In genomic region chr9:21368131-21368584, GRCm38 (mm10) we compare ENCODE assay signal across 7 mouse cellular contexts. TPM values are rescaled to one million over a fixed set of nuclear protein-coding genes. Genes with fewer than 3 reads are reported as not detected.
DNase-seq lines count a peak whose midpoint lies in the region; ATAC-seq lines count a peak whose summit lies in the region.

No protein-coding gene starts in this region.

- H3K4me2 ChIP-seq in limb, embryonic 12.5 days: peak overlapping the region; percentile 76
- peak overlapping the region; percentile 63 for H3K4me2 ChIP-seq in midbrain, embryonic 14.5 days (ENCODE audit: low read length)

- H3K9me3 ChIP-seq in limb, embryonic 12.5 days: no peaks in the 10 kb centered on the region
- H3K9me3 ChIP-seq in midbrain, embryonic 14.5 days (ENCODE audit: control insufficient read depth, low read length): no peaks in the 10 kb centered on the region

- H3K27me3 ChIP-seq in limb, embryonic 12.5 days: no peaks in the 10 kb centered on the region
- H3K27me3 ChIP-seq in midbrain, embryonic 14.5 days (ENCODE audit: control insufficient read depth, insufficient read depth, low read length): no peaks in the 10 kb centered on the region

- H3K36me3 ChIP-seq in limb, embryonic 12.5 days: peaks cover 24% of the 10 kb centered on the region
- no peaks in the 10 kb centered on the region for H3K36me3 ChIP-seq in midbrain, embryonic 14.5 days (ENCODE audit: control insufficient read depth, insufficient read depth, low read length)

- peak; percentile 59 for ATAC-seq in granulocyte monocyte progenitor cell, adult 5-6 weeks (replicated peaks; ENCODE audit: poor library complexity, severe bottlenecking)
- peak; percentile 70 for ATAC-seq in limb, embryonic 12.5 days (ENCODE audit: insufficient number of reproducible peaks, insufficient read depth, low FRiP score, low TSS enrichment, low read depth)
- ATAC-seq in midbrain, embryonic 14.5 days (ENCODE audit: low FRiP score, low TSS enrichment): peak; percentile 49

- peaks cover 14% of the 10 kb centered on the region for H3K4me1 ChIP-seq in limb, embryonic 12.5 days (replicated peaks)
- H3K4me1 ChIP-seq in midbrain, embryonic 14.5 days (ENCODE audit: control insufficient read depth, insufficient read depth, low read length): peaks cover 9% of the 10 kb centered on the region; the same call in 1 of the 2 replicates

- peak overlapping the region; percentile 87 for H3K27ac ChIP-seq in limb, embryonic 12.5 days
- H3K27ac ChIP-seq in midbrain, embryonic 14.5 days (replicated peaks; ENCODE audit: low read depth, low read length): peak overlapping the region; percentile 93

- under 1% methylated on average over 38 of the region's 38 CpGs for WGBS in limb, embryonic 12.5 days
- under 1% methylated on average over 38 of the region's 38 CpGs for WGBS in midbrain, embryonic 14.5 days

- H3K4me3 ChIP-seq in limb, embryonic 12.5 days (replicated peaks): peak overlapping the region; percentile 92
- H3K4me3 ChIP-seq in midbrain, embryonic 14.5 days (replicated peaks; ENCODE audit: low read depth, low read length): peak overlapping the region; percentile 86

- H3K9ac ChIP-seq in limb, embryonic 12.5 days (replicated peaks): peak overlapping the region; percentile 91
- peak overlapping the region; percentile 86 for H3K9ac ChIP-seq in midbrain, embryonic 14.5 days (replicated peaks; ENCODE audit: low read length)

- DNase-seq in adrenal gland, postnatal 10 days: peak; percentile 79
- peak; percentile 83 for DNase-seq in embryo, embryonic 9.5 days (ENCODE audit: extremely low spot score)
- peak; percentile 66 for DNase-seq in kidney, adult 18-20 months
- peak; percentile 88 for DNase-seq in midbrain, embryonic 14.5 days
- DNase-seq in spleen, adult 18-20 months: peak; percentile 70 to 75

RNA-seq across cellular contexts. Expression of gene Ilf3, which starts 0.5 kb away (rescaled TPM):
- 10 to 100 TPM; 54.4 to 67.4 TPM for total RNA-seq in adrenal gland, postnatal 10 days (2021)
- total RNA-seq in granulocyte monocyte progenitor cell, adult 5-6 weeks (2014; fragmentation: Nextera tagmentation): 82.0 and 84.2 TPM in 2 replicates
- 73.4 and 104 TPM in 2 replicates for total RNA-seq in granulocyte monocyte progenitor cell, adult 5-6 weeks (2017)
- polyA plus RNA-seq in limb, embryonic 12.5 days (2016; fragmentation: Nextera tagmentation; extraction: Ambion mirVana): 312 and 313 TPM in 2 replicates
- 212 and 267 TPM in 2 replicates for polyA plus RNA-seq in midbrain, embryonic 14.5 days (2014; fragmentation: Nextera tagmentation; extraction: Ambion mirVana)

RNA-seq across cellular contexts. Expression of gene Qtrt1, which starts 43.5 kb away (rescaled TPM):
- 10 to 100 TPM; 14.8 to 21.1 TPM for total RNA-seq in adrenal gland, postnatal 10 days (2021)
- total RNA-seq in granulocyte monocyte progenitor cell, adult 5-6 weeks (2014; fragmentation: Nextera tagmentation): 40.4 and 45.7 TPM in 2 replicates
- total RNA-seq in granulocyte monocyte progenitor cell, adult 5-6 weeks (2017): 21.2 and 34.9 TPM in 2 replicates
- 46.4 and 48.4 TPM in 2 replicates for polyA plus RNA-seq in limb, embryonic 12.5 days (2016; fragmentation: Nextera tagmentation; extraction: Ambion mirVana)
- 48.1 and 54.3 TPM in 2 replicates for polyA plus RNA-seq in midbrain, embryonic 14.5 days (2014; fragmentation: Nextera tagmentation; extraction: Ambion mirVana)

RNA-seq across cellular contexts. Expression of gene Slc44a2, which starts 47.7 kb away (rescaled TPM):
- total RNA-seq in adrenal gland, postnatal 10 days (2021): 10 to 100 TPM; 48.3 to 63.4 TPM
- 117 and 134 TPM in 2 replicates for total RNA-seq in granulocyte monocyte progenitor cell, adult 5-6 weeks (2014; fragmentation: Nextera tagmentation)
- total RNA-seq in granulocyte monocyte progenitor cell, adult 5-6 weeks (2017): 83.5 and 89.1 TPM in 2 replicates
- polyA plus RNA-seq in limb, embryonic 12.5 days (2016; fragmentation: Nextera tagmentation; extraction: Ambion mirVana): 103 and 110 TPM in 2 replicates
- 49.3 and 67.4 TPM in 2 replicates for polyA plus RNA-seq in midbrain, embryonic 14.5 days (2014; fragmentation: Nextera tagmentation; extraction: Ambion mirVana)

RNA-seq across cellular contexts. Expression of gene Ap1m2, which starts 56.0 kb away (rescaled TPM):
- total RNA-seq in adrenal gland, postnatal 10 days (2021): under 1 TPM in 1 of 2 experiments, not detected in 1; 0.15 TPM
- 2.5 and 5.4 TPM in 2 replicates for total RNA-seq in granulocyte monocyte progenitor cell, adult 5-6 weeks (2014; fragmentation: Nextera tagmentation)
- total RNA-seq in granulocyte monocyte progenitor cell, adult 5-6 weeks (2017): 0.10 and 0.43 TPM in 2 replicates
- polyA plus RNA-seq in limb, embryonic 12.5 days (2016; fragmentation: Nextera tagmentation; extraction: Ambion mirVana): 9.0 and 9.5 TPM in 2 replicates
- polyA plus RNA-seq in midbrain, embryonic 14.5 days (2014; fragmentation: Nextera tagmentation; extraction: Ambion mirVana): 0.88 and 1.5 TPM in 2 replicates

RNA-seq across cellular contexts. Expression of gene Dnm2, which starts 56.5 kb away (rescaled TPM):
- total RNA-seq in adrenal gland, postnatal 10 days (2021): 10 to 100 TPM; 79.1 to 94.7 TPM
- 76.9 and 91.2 TPM in 2 replicates for total RNA-seq in granulocyte monocyte progenitor cell, adult 5-6 weeks (2014; fragmentation: Nextera tagmentation)
- 87.7 and 113 TPM in 2 replicates for total RNA-seq in granulocyte monocyte progenitor cell, adult 5-6 weeks (2017)
- polyA plus RNA-seq in limb, embryonic 12.5 days (2016; fragmentation: Nextera tagmentation; extraction: Ambion mirVana): 76.6 and 78.4 TPM in 2 replicates
- polyA plus RNA-seq in midbrain, embryonic 14.5 days (2014; fragmentation: Nextera tagmentation; extraction: Ambion mirVana): 54.5 and 56.7 TPM in 2 replicates

Comparison
In these comparisons a context has a peak if more than half of its experiments do, and no peak if none do; other contexts are left out.
1. Peak in every context shown above with its lines: DNase-seq, ATAC-seq, H3K4me3 ChIP-seq and H3K27ac ChIP-seq.